Mouse (Mus musculus) thymus, postnatal 36 days (tissue): ENCODE measurements around the gene Ang4.
"Not testable (repeated sequence)": the region's sequence is repeated elsewhere in the genome, so short reads cannot be mapped to it uniquely, and the experiment has no call there.

Source experiments
- DNase-seq, 2 experiments: peaks; one replicate each; pipeline ENCODE4 v3.0.0; 2022; ENCODE audit warnings: mixed read lengths in 2 of 2

Ang4 gene

DNA sequence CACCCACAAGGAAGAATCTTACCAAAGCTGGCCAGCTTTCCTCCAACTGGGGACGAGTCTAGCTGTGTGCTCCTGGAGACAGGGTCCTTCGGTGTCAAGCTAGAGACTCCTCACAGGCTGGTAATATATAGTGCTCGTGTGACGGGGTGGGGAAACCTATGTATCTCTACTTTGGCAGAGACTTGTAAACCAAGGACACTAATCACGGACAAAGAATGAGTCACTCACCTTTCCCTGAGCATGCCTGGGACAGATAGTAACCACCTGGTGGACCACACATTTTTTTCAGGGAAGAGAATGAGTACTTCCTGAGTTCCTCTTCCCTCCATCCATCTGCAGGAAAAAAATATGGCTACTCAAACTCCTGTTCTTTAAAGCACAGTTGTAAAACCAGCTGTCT, at the start of gene Ang4:
Ang4 (minus strand) TSS at position 101 of the 400 bp plus-strand sequence.
- DNase-seq = no peak

DNA sequence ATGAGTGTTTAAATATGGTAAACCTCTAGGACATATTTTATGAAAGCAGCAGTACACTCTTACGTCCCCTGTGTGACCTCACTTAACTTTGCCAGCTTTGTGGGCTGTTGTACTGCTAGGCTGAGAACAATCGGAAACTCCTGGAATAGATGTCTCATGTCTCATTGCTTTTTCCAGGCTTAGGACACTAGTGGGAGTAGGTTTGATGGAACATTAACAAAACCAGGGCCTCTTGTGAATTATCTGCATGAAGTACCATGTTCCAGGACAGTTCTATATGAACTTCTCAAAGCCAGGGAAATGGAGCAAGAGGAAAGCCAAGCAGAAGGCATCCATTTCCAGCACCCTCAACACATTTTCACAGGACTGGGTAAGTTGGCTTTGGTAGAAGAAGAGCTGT, 26.4 kb upstream of the Ang4 start, which contains the start of gene AY358078:
AY358078 (plus strand) TSS at position 301 of the 400 bp plus-strand sequence.
- DNase-seq = no peak

DNA sequence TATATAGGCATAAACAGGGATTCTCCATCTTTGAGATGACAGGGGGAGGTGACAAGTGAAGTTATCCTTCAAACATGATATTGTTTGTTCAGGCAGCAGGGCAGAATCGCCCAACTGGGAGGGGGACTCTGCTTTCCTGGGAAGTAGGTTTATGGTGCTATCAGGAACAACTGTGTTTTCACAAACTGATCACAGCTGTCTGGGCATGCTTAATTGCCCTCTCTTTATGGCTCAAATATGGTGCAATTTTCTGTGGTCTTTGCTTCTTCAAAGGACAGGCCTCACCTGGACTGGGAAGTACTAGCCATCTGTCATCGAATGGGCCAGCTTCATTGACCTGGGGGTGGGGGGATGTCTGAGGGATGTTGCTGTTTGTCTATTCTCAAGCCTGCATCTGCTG, 20.7 kb upstream of the Ang4 start:
- DNase-seq = no peak

GRCm38 (mm10) chr14:51789196-51789595, 15.8 kb upstream of the Ang4 start:
- DNase-seq = no peak

GRCm38 (mm10) chr14:51787061-51787460, 13.7 kb upstream of the Ang4 start:
- no peak for DNase-seq

- DNase-seq = no peak
These were observed 12.9 kb upstream of the Ang4 start for GRCm38 (mm10) chr14:51786335-51786734.

DNA sequence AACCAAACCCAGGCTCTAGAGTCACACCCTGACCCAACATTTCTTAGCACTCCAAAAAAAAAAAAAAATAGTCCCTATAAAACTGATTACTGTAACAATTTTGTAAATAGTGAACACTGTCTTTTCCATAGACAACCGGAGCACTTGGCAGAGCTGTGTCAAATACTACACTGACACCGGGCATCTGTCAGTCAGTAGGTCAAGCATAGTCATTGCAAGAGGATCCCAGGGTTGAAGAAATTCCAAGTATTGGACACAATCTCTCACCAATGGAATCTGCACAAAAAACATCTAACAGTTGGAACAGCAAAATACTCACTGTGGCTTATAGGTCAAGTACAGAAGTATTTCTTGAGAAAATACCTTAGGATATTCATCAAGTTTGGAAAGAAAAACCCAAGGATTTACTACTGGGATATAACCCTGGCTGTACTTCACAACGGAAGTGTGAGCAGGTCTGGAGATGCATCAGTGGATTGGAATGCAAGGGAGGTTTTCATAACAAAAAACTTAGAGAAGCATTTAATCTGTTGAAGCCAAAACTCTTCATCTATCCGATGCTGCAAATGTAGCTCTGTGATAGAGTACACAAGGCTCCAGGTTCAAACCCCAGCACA, 5.6 kb upstream of the Ang4 start:
- DNase-seq = no peak

- no peak for DNase-seq
These were observed 4.4 kb upstream of the Ang4 start for GRCm38 (mm10) chr14:51777791-51778190.

- not testable (repeated sequence) for DNase-seq
These were observed 2.0 kb downstream of the Ang4 start for GRCm38 (mm10) chr14:51771378-51771777.

DNA sequence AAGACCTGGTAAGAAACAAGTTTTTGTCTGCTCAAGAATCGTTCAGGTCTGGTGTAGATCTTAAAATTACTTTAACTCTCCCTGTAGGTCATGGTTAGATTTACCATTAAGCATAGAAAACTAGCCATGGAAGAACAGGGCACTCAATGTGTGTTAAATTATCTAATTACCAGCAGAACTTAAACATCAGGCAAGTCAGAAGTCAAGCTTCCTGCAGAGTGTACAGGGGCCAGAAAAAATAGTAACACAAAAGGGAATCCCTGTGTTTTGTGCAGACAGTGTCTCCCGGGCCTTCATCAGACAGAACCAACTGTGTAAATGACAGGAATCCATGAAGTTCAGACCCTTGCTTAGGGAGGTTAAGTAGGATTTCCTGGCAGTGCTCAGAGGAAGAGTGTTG, 17.4 kb downstream of the Ang4 start:
- no peak for DNase-seq

GRCm38 (mm10) chr14:51740347-51741170, 32.8 kb downstream of the Ang4 start:
- DNase-seq = no peak

DNA sequence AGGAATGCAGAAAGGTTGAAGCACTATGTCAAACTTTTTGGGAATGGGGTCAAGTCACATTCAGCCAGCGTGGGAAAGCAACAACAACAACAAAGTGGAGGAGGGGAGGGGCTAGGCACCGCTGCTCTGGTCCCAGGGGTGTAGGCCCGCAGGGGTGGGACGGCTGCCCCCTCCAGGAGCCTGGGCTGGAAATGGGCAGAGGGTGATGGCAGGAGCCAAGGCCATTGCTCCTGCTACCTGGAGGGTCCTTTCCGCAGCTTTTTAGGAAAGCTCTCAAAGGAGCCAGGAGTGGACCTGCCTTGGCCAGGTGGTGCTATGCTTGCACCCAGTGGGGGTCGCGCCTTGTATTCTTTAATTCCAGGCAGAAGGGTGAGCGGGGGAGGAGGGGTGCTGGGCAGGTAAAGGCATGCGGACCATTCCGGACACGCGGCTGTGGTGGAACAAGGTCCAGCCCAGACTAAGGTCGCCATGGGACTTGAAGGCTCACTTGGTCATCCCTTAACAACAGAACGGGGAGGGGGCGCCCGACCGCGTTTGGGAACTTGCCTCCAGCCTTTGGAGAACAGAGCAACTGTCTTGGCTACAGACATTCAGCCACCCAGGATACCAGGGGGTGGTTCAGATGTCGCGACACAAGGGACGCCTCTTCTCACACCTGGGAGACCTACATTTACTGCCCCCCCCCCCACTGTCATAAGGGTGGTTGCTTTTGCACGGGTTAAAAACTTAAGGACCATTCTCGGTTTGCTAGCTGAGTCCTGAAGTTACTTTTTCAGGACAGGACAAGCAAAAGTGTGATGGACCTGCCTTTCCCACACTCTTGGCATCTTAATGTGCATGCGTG, 34.0 kb downstream of the Ang4 start:
- DNase-seq = no peak

- DNase-seq = no peak
These were observed 34.8 kb downstream of the Ang4 start for GRCm38 (mm10) chr14:51738411-51739149.

DNA sequence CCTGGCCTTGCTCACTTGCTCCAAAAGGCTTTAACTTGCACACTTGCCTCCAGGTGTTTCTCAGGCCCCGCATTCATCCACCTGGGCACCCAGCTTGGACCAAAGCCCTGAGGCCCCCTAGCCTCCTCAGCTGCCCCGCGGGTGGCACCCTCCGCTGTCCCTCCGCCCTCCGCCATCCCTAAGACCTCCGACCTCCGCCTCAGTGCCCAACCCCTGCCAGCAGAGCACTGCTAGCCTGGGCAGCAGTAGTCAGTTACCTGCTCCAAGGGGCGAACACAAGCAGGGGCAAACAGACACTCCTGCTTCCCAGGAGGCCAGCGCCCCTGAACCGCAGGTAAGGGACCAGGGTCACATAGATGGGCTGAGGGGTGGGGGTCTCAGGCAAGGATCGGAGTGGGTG, 35.4 kb downstream of the Ang4 start:
- DNase-seq = no peak

- DNase-seq = no peak
These were observed 56.3 kb downstream of the Ang4 start, which contains the start of gene Gm5800 for GRCm38 (mm10) chr14:51717083-51717482. TSS of gene Gm5800 (minus strand) at chr14:51717183.
